Mouse (Mus musculus): ENCODE results near the gene Cyp4f13.
A peak's percentile ranks its signal among the peaks of the same experiment; 100 is the strongest.

GRCm38 (mm10) chr17:32944402-32945035 lies 2.7 kb downstream of the Cyp4f13 start:
- peak; percentile 47 for TF ChIP-seq CTCF (IDR thresholded peaks at IDR 0.05)
- no peak for TF ChIP-seq POLR2A (IDR thresholded peaks at IDR 0.05; ENCODE audit: insufficient read depth, low read depth, low read length)

All from heart, adult 2 months (tissue).